Mouse (Mus musculus): ENCODE results near the gene Il17re.

Il17re gene

GRCm38 (mm10) chr6:113457952-113458534, at the start of gene Il17re:
TSS of gene Il17re (plus strand) at chr6:113458484.
- DNase-seq (ENCODE audit: low spot score): no peak

- no peak for DNase-seq (ENCODE audit: low spot score)
Measured at GRCm38 (mm10) chr6:113410001-113410400, 48.3 kb upstream of the Il17re start.

- DNase-seq (ENCODE audit: low spot score): no peak
Measured at GRCm38 (mm10) chr6:113416416-113416815, 41.9 kb upstream of the Il17re start.

- peak; percentile 41 for DNase-seq (ENCODE audit: low spot score)
Measured at GRCm38 (mm10) chr6:113418441-113419198, 39.7 kb upstream of the Il17re start.

- DNase-seq (ENCODE audit: low spot score): peak; percentile 98
Measured at GRCm38 (mm10) chr6:113419199-113419587, 39.1 kb upstream of the Il17re start, which contains the start of gene Rpusd3. TSS of gene Rpusd3 (minus strand) at chr6:113419340.

GRCm38 (mm10) chr6:113423000-113423399, 35.3 kb upstream of the Il17re start:
- DNase-seq (ENCODE audit: low spot score): no peak

GRCm38 (mm10) chr6:113424187-113424586, 34.1 kb upstream of the Il17re start:
- DNase-seq (ENCODE audit: low spot score): no peak

- no peak for DNase-seq (ENCODE audit: low spot score)
Measured at GRCm38 (mm10) chr6:113426696-113427095, 31.6 kb upstream of the Il17re start.

- peak; percentile 27 for DNase-seq (ENCODE audit: low spot score)
Measured at GRCm38 (mm10) chr6:113427397-113427796, 30.9 kb upstream of the Il17re start.

GRCm38 (mm10) chr6:113428006-113428405, 30.3 kb upstream of the Il17re start:
- no peak for DNase-seq (ENCODE audit: low spot score)

GRCm38 (mm10) chr6:113429965-113430364, 28.3 kb upstream of the Il17re start:
- no peak for DNase-seq (ENCODE audit: low spot score)

- no peak for DNase-seq (ENCODE audit: low spot score)
Measured at GRCm38 (mm10) chr6:113430846-113431245, 27.4 kb upstream of the Il17re start.

- no peak for DNase-seq (ENCODE audit: low spot score)
Measured at GRCm38 (mm10) chr6:113431801-113432200, 26.5 kb upstream of the Il17re start.

GRCm38 (mm10) chr6:113433661-113434060, 24.6 kb upstream of the Il17re start:
- DNase-seq (ENCODE audit: low spot score): peak; percentile 70

- no peak for DNase-seq (ENCODE audit: low spot score)
Measured at GRCm38 (mm10) chr6:113434691-113435090, 23.6 kb upstream of the Il17re start.

GRCm38 (mm10) chr6:113435664-113436205, 22.5 kb upstream of the Il17re start, which contains the start of gene Cidec:
TSS of gene Cidec (minus strand) at chr6:113435760.
- no peak for DNase-seq (ENCODE audit: low spot score)

- DNase-seq (ENCODE audit: low spot score): no peak
Measured at GRCm38 (mm10) chr6:113437135-113437534, 21.1 kb upstream of the Il17re start.

GRCm38 (mm10) chr6:113438721-113439430, 19.4 kb upstream of the Il17re start:
- DNase-seq (ENCODE audit: low spot score): no peak

GRCm38 (mm10) chr6:113440686-113441085, 17.6 kb upstream of the Il17re start:
- no peak for DNase-seq (ENCODE audit: low spot score)

- peak; percentile 82 for DNase-seq (ENCODE audit: low spot score)
Measured at GRCm38 (mm10) chr6:113441147-113441680, 17.1 kb upstream of the Il17re start.

GRCm38 (mm10) chr6:113442087-113442441, 16.2 kb upstream of the Il17re start:
- no peak for DNase-seq (ENCODE audit: low spot score)

- peak; percentile 95 for DNase-seq (ENCODE audit: low spot score)
Measured at GRCm38 (mm10) chr6:113442442-113443090, 15.7 kb upstream of the Il17re start, which contains the start of gene Jagn1. TSS of gene Jagn1 (plus strand) at chr6:113442569.
